Mouse (Mus musculus) gastrocnemius, postnatal 25 days (tissue): ENCODE data around the gene Ube4a. TPM values are rescaled to one million over a fixed set of nuclear protein-coding genes. Genes with fewer than 3 reads are reported as not detected.
"Not testable (repeated sequence)": the region's sequence is repeated elsewhere in the genome, so short reads cannot be mapped to it uniquely, and the experiment has no call there.

Experiments used
- DNase-seq: peaks from one replicate; pipeline ENCODE4 v3.0.0; 2022
- total RNA-seq, 2 experiments: library from RNA; stranded (reverse); gene quantifications; 1 replicate in 1 of 2; 2 replicates in 1 of 2; pipeline ENCODE4 v1.2.3; 2021

Ube4a gene
- total RNA-seq, 2 experiments from 2014 or later = 32.9 to 35.5 TPM

GRCm38 (mm10) chr9:44981104-44981503 lies 15.7 kb upstream of the Ube4a start:
- DNase-seq = no peak

- DNase-seq = peak; percentile 23
Measured at GRCm38 (mm10) chr9:44980242-44980641, 14.8 kb upstream of the Ube4a start, which contains the start of gene Cd3g. Gene Cd3g (minus strand): TSS chr9:44980431.

DNA sequence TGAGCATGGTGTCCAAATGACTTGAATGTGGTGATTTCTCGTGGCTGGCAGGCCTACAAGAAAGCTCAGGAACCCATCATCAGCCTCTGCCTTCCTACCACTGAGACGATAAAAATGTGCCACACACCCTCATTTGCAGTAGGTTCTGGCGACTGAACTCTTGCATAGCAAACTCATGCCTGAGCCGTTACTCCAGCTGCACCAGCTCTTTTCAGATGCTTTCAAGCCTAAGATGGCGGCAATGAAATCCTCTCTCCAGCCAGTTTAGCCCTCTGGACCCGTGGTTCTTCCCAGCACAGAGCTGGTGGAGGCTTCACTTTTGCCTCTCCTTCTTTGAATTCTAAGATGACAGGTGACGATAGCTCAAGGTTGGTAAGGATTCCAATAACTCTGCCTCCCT lies 14.4 kb upstream of the Ube4a start:
- DNase-seq = no peak

DNA sequence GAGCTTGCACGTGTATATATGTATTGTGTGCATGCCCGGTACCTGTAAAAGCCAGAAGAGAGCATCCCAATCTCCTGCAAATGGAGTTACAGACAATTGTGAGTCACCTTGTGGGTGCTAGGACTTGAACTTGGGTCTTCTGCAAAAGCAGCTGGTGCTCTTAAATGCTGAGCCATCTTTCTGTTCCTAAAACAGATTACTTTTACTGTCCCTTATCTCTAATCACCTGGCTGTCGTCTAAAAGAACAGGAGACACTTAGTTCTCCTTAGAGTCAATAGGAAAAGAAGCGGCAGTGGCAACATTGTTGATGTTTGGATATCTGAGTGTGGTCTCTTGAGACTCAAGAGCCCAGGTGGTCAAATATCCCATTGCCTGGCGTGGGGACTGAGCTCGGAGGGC lies 12.4 kb upstream of the Ube4a start:
- DNase-seq = no peak

GRCm38 (mm10) chr9:44969450-44969849 lies 4.0 kb upstream of the Ube4a start:
- no peak for DNase-seq

DNA sequence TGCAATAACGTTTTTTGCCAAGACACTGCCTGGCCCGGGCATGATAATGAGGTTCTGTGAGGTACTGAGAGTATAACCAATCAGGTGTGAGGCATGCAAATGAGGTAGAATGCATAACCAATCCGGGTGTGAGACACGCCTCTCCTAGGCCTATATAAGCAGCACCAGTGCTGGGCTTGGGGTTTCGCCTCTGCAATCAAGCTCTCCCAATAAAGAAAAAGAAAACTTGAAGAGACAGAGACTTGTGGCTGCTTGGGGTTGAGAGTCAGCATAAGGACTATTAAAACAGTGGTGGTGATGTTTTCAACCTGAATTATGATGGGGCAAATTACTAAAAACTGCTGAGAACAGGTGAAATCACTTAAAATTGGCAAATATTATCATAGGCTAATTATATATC lies 2.4 kb upstream of the Ube4a start:
- not testable (repeated sequence) for DNase-seq

GRCm38 (mm10) chr9:44966815-44967242 lies 1.4 kb upstream of the Ube4a start:
- DNase-seq = peak; percentile 67

DNA sequence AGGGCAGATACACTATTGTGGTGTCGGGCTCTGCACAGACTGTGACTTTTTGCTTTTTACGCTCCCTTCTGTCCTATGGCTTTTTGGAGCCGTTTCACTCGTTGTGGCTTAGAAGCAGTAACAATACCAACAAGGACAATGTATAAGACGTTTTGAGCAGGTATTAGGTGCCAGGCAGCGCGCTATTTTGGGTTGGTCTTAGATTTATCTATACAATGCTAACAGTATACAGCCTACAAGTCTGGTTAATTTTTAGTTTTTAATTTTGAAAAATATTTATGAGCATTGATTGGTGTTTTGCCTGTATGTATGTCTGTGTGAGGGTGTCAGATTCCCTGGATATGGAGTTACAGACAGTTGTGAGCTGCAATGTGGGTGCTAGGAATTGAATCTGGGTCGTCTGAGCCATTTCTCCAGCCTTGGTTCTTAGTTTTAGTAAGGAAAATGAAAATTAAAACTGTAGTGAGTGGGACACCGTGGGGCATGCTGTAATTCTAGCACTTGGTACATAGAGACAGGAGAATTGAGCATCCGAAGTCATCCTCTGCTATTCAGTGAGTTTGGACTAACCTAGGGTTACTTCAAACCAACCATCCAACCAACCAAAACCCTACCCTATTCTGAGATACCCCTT lies 550 bp upstream of the Ube4a start:
- DNase-seq = no peak

DNA sequence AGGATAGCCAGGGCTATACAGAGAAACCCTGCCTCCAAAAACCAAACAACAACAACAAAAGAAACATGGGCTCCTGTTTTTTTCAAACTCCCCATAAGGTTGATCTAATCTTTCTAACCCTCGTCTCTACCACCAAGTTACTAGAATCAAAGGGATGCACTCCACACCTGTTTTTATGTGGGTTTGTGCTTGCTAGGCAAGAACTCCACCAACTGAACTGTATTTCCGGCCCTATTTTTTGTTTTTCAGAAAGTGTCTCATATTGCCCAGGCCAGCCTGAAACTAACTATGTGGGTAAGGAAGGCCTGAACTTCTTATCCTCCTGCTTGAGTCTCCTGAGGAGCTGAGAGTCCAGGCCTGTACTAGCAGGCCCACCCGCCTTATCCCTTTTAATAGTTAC lies 11.0 kb downstream of the Ube4a start:
- no peak for DNase-seq

- no peak for DNase-seq
Measured at GRCm38 (mm10) chr9:44947836-44948235, 17.6 kb downstream of the Ube4a start.

- DNase-seq = no peak
Measured at GRCm38 (mm10) chr9:44946185-44946695, 19.2 kb downstream of the Ube4a start.

DNA sequence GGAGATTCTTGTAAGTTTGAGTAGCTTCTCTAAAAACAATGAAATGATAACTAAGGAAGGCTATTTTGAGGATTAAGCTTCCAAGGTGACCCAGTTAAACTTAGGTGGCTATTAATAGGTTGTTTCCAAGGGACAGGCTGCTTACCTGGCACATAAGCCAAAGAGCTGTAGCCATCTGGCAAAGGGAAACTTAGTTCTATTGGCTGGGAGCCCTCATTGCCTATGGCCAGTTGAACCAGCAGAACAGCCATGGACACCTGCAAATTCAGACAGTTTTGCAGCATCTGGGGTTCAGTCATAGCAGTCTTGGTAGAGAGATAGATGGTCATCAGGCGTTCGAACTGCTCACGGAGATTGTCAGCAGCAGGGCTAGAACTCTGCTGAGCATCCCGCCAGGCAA lies 23.0 kb downstream of the Ube4a start:
- peak; percentile 58 for DNase-seq

DNA sequence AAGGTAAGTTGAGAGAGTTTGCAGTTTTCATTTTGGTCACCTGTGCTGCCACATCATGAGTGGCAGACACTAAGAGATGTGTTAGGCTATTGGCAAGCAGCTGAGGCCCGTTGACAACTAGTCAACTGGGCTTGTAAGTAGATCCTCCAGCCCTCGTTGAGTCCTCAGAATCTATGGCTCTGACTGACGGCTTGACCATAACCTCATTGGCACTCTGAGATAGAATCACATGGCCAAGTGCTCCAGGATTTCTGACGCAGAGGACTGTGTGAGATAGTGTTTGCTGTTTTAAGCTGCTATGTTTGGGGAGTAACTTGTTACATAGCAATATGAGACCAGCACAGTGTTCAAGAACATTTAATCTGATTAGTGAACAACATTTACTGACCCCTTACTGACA lies 23.6 kb downstream of the Ube4a start:
- peak; percentile 72 for DNase-seq

GRCm38 (mm10) chr9:44921543-44921942 lies 43.9 kb downstream of the Ube4a start:
- DNase-seq = no peak

DNA sequence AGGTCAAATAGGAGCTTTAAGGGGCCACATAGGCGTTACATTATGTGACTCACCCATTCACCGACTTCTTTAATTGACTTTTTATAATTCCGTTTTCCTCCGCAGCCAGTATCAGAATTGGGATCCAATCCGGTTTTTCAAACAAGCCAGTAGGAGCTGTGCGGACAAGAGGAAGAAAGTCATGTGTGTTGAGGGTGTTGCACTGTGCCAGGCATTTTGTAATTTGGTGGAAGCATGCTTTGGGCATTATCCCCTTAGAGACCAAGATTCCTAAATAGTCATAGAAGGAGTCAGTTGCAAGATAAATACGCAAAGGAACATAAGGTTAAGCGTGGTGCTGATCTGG lies 44.3 kb downstream of the Ube4a start:
- no peak for DNase-seq

- peak; percentile 78 for DNase-seq
Measured at GRCm38 (mm10) chr9:44920374-44921122, 44.9 kb downstream of the Ube4a start, which contains the start of gene Atp5l. Gene Atp5l (minus strand): TSS chr9:44920742.

DNA sequence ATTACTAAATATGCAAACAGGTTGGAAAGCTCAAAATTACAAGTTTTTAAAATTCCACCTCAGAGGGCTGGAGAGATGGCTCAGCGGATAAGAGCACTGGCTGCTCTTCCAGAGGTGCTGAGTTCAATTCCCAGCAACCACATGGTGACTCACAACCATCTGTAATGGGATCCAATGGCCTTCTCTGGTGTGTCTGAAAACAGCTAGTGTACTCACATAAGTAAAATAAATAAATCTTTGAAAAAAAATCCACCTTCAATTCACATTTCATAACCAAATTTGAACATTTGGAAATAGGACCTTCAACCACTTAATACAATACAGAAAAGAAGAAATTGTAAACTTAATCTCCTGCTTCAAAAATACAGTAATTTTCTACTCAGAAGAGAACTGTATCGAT lies 45.8 kb downstream of the Ube4a start:
- no peak for DNase-seq

- DNase-seq = no peak
Measured at GRCm38 (mm10) chr9:44916196-44916595, 49.2 kb downstream of the Ube4a start.

DNA sequence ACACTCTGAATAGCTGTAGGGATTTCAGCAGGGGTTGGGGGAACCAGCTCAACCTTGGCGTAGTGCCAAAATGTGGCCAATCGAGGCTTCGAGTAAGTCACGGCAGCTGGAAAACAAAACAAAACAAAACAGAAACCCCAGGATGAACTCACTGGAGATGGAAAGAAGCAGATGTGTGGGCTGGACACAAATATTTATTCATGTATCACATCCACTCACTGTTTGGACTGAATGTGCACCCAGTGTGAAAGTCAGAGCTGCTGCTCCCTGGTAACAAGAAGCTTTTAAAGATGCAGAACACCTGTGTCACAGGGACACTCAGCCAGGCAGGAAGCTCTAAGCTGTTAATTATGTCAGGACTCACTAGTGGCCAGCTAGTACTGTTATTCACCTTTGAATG lies 50.7 kb downstream of the Ube4a start:
- no peak for DNase-seq

- DNase-seq = no peak
Measured at GRCm38 (mm10) chr9:44911365-44911764, 54.0 kb downstream of the Ube4a start.

DNA sequence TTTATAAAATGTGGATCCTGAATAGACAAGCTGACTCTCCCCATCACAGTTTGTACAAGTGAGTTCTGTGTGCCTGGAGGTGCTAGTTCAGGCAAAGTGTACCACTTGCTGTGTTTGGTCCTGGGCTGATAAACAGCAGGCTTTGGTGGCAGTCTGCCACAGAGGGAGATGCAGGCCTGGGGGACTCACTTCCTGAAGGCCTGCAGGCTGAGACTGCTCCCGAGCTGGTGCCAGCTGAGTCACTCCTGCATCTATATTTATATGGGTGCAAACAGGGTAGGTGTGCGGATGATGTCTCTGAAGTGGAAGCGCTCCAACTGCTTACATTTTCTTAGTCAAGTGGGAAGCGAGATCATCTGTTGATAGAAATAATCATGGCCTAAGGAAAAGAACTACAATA lies 59.8 kb downstream of the Ube4a start:
- peak; percentile 34 for DNase-seq

DNA sequence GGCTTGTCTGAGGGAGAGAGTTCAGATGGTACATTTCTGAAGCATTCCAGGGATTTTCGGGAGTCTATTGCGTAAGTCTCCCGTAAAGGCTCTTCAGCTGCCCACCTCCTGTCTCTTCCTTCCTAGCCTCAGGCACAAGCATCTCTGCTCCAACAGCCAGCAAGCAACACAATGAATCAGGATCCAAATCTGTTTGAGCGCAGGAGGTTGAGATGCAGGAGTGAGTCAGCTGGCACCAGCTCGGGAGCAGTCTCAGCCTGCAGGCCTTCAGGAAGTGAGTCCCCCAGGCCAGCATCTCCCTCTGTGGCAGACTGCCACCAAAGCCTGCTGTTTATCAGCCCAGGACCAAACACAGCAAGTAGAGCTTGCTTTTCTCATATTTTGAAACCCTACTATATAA lies 60.4 kb downstream of the Ube4a start:
- peak; percentile 62 for DNase-seq

DNA sequence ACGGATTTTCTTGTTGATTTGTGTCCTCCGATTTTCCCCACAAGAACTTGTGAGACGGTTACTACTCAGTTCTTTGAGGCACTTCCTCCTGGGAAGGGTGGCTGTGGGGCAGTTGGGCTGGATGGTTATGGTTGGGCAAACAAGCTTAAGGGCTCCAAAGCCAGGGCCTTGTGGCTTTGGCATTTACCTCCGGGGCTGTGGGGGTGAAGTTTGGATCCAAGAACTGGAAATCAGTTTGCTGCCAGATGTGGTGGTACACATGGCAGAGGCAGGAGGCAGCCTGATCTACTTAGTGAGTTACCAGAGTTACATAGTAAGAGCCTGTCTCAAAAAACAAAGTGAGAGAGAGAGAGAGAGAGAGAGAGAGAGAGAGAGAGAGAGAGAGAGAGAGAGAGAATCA lies 61.5 kb downstream of the Ube4a start:
- DNase-seq = no peak

DNA sequence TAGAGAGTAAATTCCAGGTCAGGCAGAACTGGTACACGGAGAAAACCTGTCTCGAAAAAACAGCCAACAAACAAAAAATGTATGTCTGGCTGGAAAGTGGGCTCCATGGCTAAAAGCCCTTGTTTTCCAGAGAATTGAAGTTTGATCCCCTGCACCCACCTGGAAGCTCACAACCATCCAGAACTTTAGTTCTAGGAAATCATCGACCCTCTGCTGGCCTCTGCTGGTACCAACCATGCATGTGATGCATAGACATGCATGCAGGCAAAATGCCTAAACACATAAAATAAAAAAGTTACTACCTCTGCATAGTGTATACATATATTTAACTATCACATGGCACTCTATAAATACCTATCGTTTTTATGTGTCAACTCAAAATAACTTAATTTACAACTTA lies 65.0 kb downstream of the Ube4a start:
- no peak for DNase-seq
